Mouse (Mus musculus) E14TG2a.4 (cell line): ENCODE data around the gene Nceh1.

Source experiments
- CTCF ChIP-seq: conservative IDR thresholded peaks from 2 replicates; pipeline ENCODE4 v1.5.1; 2014; ENCODE audit warnings: low read length
- POU5F1 ChIP-seq: IDR thresholded peaks from 2 replicates; pipeline ENCODE4 v1.6.1; 2014; ENCODE audit warnings: low read length, borderline replicate concordance

- TF ChIP-seq CTCF = no peak
- TF ChIP-seq POU5F1 = no peak
These were observed 143.9 kb downstream of the Nceh1 start for GRCm38 (mm10) chr3:27326633-27327191.
